Mouse (Mus musculus) forebrain, embryonic 15.5 days (tissue): Measurements from ENCODE around the gene Rab3gap1. TPM values are rescaled to one million over a fixed set of nuclear protein-coding genes. Genes with fewer than 3 reads are reported as not detected.

ENCODE experiments used
- ATAC-seq: fragments of 200-750 bp; cut with Nextera tagmentation; replicated peaks from 2 replicates; pipeline ENCODE4 v1.8.0; 2017; ENCODE audit warnings: mild to moderate bottlenecking, moderate TSS enrichment, moderate library complexity
- H3K27ac ChIP-seq: fragments of 300-500 bp; sonication (generic); replicated peaks from 2 replicates; pipeline ENCODE4 v1.5.1; 2015; ENCODE audit warnings: mild to moderate bottlenecking, inconsistent platforms
- H3K27me3 ChIP-seq: fragments of 300-500 bp; sonication (generic); 2 replicates; pipeline ENCODE4 v1.6.1; 2015; ENCODE audit warnings: inconsistent platforms
- H3K36me3 ChIP-seq: fragments of 300-500 bp; sonication (generic); 2 replicates; pipeline ENCODE4 v1.6.1; 2015; ENCODE audit warnings: mild to moderate bottlenecking, inconsistent platforms
- H3K4me1 ChIP-seq: fragments of 300-500 bp; sonication (generic); 2 replicates; pipeline ENCODE4 v1.6.1; 2015; ENCODE audit warnings: inconsistent platforms
- H3K4me2 ChIP-seq: fragments of 300-500 bp; sonication (generic); replicated peaks from 2 replicates; pipeline ENCODE4 v1.6.1; 2015; ENCODE audit warnings: mild to moderate bottlenecking, inconsistent platforms
- H3K4me3 ChIP-seq: fragments of 300-500 bp; sonication (generic); 2 replicates; pipeline ENCODE4 v1.5.1; 2015; ENCODE audit warnings: mild to moderate bottlenecking, inconsistent platforms
- H3K9ac ChIP-seq: fragments of 300-500 bp; sonication (generic); replicated peaks from 2 replicates; pipeline ENCODE4 v1.6.1; 2015; ENCODE audit warnings: mild to moderate bottlenecking, inconsistent platforms
- H3K9me3 ChIP-seq: fragments of 300-500 bp; sonication (generic); 2 replicates; pipeline ENCODE4 v1.6.1; 2016; ENCODE audit warnings: inconsistent platforms
- WGBS: fragments of 180-500 bp; shearing (Covaris S2); methylation state at CpG from one replicate; pipeline ENCODE4 v1.1.7; 2015; ENCODE audit warnings: mixed read lengths; 5-methylcytosine and 5-hydroxymethylcytosine counted together
- polyA plus RNA-seq: library from polyadenylated mRNA; unstranded; fragments of >200 nt; fragmentation: Nextera tagmentation; extraction: Ambion mirVana; gene quantifications from 2 replicates; pipeline ENCODE4 v1.2.1, GENCODE M21; 2015

Rab3gap1 gene
- 17.3 and 19.2 TPM in 2 replicates for polyA plus RNA-seq

- H3K9ac ChIP-seq, result peak within 1 kb of the TSS; percentile 66
- peak within 1 kb of the TSS; percentile 64 for H3K4me3 ChIP-seq
- ATAC-seq, result peak; percentile 99
- WGBS, result 12% methylated on average over 47 of the region's 47 CpGs
- H3K27me3 ChIP-seq, result no peaks in the 10 kb centered on the region
- peak within 1 kb of the TSS; percentile 79 for H3K27ac ChIP-seq
- H3K4me1 ChIP-seq, result peaks cover 7% of the 10 kb centered on the region; the same call in 1 of the 2 replicates
- peak within 1 kb of the TSS; percentile 60 for H3K4me2 ChIP-seq
- H3K36me3 ChIP-seq, result peaks cover 11% of the 10 kb centered on the region; the same call in 1 of the 2 replicates
- H3K9me3 ChIP-seq, result no peaks in the 10 kb centered on the region
Observed at GRCm38 (mm10) chr1:127868300-127869261, at the start of gene Rab3gap1. Gene Rab3gap1, plus strand, starts transcription at chr1:127868773.

GRCm38 (mm10) chr1:127827325-127827724 is 41.2 kb upstream of the Rab3gap1 start:
- Histone ChIP-seq H3K36me3 (no peaks in the 10 kb centered on the region), H3K9me3 (no peaks in the 10 kb centered on the region), H3K4me3 (no peak overlapping the region), H3K9ac (no peak overlapping the region), H3K27ac (no peak overlapping the region), H3K4me2 (no peak overlapping the region), H3K27me3 (no peaks in the 10 kb centered on the region), H3K4me1 (no peaks in the 10 kb centered on the region)
- WGBS, result 34% methylated on average over 2 of the region's 2 CpGs
- ATAC-seq, result no peak

GRCm38 (mm10) chr1:127830215-127830921 is 38.2 kb upstream of the Rab3gap1 start:
- no peak overlapping the region for H3K9ac ChIP-seq
- no peaks in the 10 kb centered on the region for H3K9me3 ChIP-seq
- no peak for ATAC-seq
- H3K4me2 ChIP-seq, result no peak overlapping the region
- no peak overlapping the region for H3K27ac ChIP-seq
- H3K4me3 ChIP-seq, result no peak overlapping the region
- no peaks in the 10 kb centered on the region for H3K4me1 ChIP-seq
- H3K27me3 ChIP-seq, result no peaks in the 10 kb centered on the region
- no peaks in the 10 kb centered on the region for H3K36me3 ChIP-seq
- 93% methylated on average over 13 of the region's 13 CpGs for WGBS

DNA sequence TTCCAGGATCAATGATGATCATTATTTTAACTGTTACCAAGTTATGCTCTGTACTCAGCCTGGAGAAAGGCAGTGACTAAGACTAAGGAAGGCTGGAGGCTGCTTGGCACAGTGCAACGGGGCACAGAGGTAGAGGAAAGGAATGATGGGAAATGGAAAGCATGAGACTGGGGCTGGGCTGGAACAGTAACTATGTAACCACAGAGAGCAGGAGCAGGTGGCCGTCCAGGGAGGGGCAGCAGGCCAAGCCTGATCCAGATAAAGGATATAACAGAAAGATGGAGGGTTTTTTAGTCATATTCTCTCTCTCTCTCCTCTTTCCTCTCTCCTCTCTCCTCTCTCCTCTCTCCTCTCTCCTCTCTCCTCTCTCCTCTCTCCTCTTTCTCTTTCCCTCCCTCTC is 34.9 kb upstream of the Rab3gap1 start:
- Histone ChIP-seq H3K4me1 (no peaks in the 10 kb centered on the region), H3K9ac (no peak overlapping the region), H3K9me3 (no peaks in the 10 kb centered on the region), H3K27me3 (no peaks in the 10 kb centered on the region), H3K4me3 (no peak overlapping the region), H3K4me2 (no peak overlapping the region), H3K27ac (no peak overlapping the region), H3K36me3 (no peaks in the 10 kb centered on the region)
- ATAC-seq, result no peak
- WGBS, result 44% methylated on average over 2 of the region's 2 CpGs

DNA sequence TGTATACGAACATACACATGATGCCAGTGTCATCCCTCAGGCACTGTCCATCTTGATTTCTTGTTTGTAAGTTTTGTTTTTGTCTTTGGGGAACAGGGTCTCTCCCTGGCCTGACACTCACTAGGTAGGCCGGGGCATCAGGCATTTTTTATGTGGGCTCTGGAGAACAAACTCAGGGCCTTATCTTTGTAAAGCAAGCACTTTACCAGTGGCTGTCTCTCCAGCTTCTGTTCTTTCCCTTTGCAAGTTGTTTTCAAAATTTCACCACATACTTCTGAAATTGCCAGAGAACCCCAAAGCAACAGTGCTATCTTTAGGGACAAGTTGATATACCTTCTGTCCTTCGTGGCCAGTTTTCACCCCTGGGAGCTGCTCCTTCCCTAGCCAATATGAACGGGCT is 34.4 kb upstream of the Rab3gap1 start:
- ATAC-seq, result no peak
- H3K4me1 ChIP-seq, result no peaks in the 10 kb centered on the region
- no peak overlapping the region for H3K9ac ChIP-seq
- WGBS, result 74% methylated on average over 4 of the region's 4 CpGs
- H3K27me3 ChIP-seq, result no peaks in the 10 kb centered on the region
- no peaks in the 10 kb centered on the region for H3K36me3 ChIP-seq
- no peaks in the 10 kb centered on the region for H3K9me3 ChIP-seq
- no peak overlapping the region for H3K4me2 ChIP-seq
- no peak overlapping the region for H3K27ac ChIP-seq
- no peak overlapping the region for H3K4me3 ChIP-seq

GRCm38 (mm10) chr1:127836619-127837018 is 32.0 kb upstream of the Rab3gap1 start:
- Histone ChIP-seq H3K36me3 (no peaks in the 10 kb centered on the region), H3K4me3 (no peak overlapping the region), H3K9me3 (no peaks in the 10 kb centered on the region), H3K27me3 (no peaks in the 10 kb centered on the region), H3K9ac (no peak overlapping the region), H3K4me2 (no peak overlapping the region), H3K27ac (no peak overlapping the region), H3K4me1 (no peaks in the 10 kb centered on the region)
- ATAC-seq, result no peak
- WGBS, result 67% methylated on average over 4 of the region's 4 CpGs

DNA sequence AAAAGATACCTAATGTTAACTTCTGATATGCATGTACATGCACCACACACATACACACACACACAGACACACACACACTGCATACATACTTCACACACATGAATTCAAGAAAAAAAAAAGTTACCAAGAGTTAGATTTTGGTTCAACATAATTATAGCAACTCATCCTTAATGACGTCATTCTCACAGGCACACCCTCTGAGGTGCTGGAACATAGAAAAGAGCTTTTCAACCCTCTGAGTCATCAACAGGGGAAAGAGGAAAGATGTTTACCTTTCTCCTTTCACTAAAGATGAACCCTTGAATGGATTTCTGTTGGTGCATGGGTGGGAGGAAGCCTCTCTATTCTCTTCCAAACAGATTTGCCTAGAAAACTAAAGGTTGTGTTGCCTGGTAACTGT is 30.0 kb upstream of the Rab3gap1 start:
- WGBS, result 78% methylated on average over 1 of the region's 1 CpGs
- Histone ChIP-seq H3K4me1 (no peaks in the 10 kb centered on the region), H3K9ac (no peak overlapping the region)

GRCm38 (mm10) chr1:127845472-127845871 is 23.1 kb upstream of the Rab3gap1 start:
- Histone ChIP-seq H3K4me3 (no peak overlapping the region), H3K9me3 (no peaks in the 10 kb centered on the region), H3K9ac (no peak overlapping the region), H3K4me2 (no peak overlapping the region), H3K36me3 (no peaks in the 10 kb centered on the region), H3K27me3 (no peaks in the 10 kb centered on the region), H3K4me1 (no peaks in the 10 kb centered on the region), H3K27ac (no peak overlapping the region)
- 90% methylated on average over 5 of the region's 5 CpGs for WGBS
- ATAC-seq, result no peak

More for the DNA sequence above, 30.0 kb upstream of the Rab3gap1 start:
- Histone ChIP-seq H3K27me3 (no peaks in the 10 kb centered on the region), H3K4me3 (no peak overlapping the region), H3K36me3 (no peaks in the 10 kb centered on the region), H3K4me2 (no peak overlapping the region), H3K27ac (no peak overlapping the region), H3K9me3 (no peaks in the 10 kb centered on the region)
- no peak for ATAC-seq

DNA sequence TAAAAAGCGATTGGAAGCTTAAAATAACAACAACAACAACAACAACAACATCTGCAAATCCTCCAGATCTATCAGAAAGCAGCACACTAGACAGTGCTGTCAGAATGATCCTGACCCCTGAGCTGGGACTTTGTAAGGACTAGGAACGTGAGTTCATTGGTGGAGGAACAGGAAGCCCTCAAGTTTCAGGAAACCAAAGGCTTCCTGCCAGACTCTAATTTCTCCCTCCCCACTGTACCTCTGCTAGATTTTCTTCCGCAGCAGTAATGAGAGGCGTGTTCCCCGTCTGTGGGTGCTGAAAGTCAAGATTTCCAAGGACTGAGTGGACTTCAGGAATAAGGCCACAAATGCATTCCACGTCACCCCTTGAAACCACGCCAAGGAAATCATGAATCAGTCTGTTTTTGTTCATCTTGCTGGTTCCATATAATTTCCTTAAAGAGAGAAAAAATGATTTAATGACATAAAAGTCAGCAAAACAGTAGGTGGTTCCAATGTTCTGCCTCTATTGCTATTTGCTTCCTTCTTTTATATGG is 18.4 kb upstream of the Rab3gap1 start:
- Histone ChIP-seq H3K27me3 (no peaks in the 10 kb centered on the region), H3K4me1 (no peaks in the 10 kb centered on the region), H3K9ac (no peak overlapping the region), H3K4me3 (no peak overlapping the region), H3K9me3 (peaks cover 3% of the 10 kb centered on the region), H3K27ac (no peak overlapping the region), H3K4me2 (no peak overlapping the region), H3K36me3 (no peaks in the 10 kb centered on the region)
- no peak for ATAC-seq
- WGBS, result 87% methylated on average over 7 of the region's 7 CpGs

DNA sequence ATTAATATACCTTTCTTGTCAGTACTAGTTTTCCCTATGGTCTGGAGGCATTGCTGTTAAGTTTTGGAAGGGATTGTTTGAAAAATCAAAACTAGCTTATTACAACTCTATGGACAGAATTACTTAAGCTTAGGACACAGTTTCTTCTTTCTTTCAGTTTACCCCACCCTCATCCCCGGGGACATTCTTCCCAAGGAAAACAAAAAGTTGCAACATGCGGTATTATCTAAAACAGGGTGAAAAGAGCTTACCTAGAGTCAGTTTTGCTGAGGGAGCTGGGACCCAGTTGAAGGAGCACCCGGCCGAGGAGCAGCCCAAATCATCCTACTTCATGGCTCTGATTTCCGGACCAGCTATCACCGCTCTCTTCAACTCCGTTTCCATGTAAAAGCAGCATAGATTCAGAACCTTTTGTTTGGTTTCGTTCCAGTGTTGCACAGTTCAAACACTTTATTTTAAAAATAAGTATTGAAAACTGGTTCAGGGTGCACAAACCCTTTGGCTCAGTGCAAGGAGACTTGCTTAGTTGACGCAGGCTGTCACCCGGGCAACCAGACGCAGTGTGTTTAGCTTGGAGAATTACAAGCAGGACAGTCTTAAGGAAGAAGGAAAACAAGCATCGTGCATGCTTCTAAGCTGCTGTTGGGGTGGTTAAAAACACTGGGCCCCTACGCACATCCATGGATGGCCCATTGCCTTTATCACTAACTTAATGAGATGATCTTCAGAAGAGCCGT is 13.9 kb upstream of the Rab3gap1 start, which contains the start of gene Map3k19:
Gene Map3k19 (minus strand): TSS at position 546 of the 737 bp plus-strand sequence.
- Histone ChIP-seq H3K4me3 (no peak within 1 kb of the TSS), H3K36me3 (no peaks in the 10 kb centered on the region), H3K27me3 (no peaks in the 10 kb centered on the region), H3K9ac (no peak within 1 kb of the TSS), H3K4me2 (no peak within 1 kb of the TSS), H3K9me3 (peaks cover 3% of the 10 kb centered on the region), H3K27ac (no peak within 1 kb of the TSS), H3K4me1 (no peaks in the 10 kb centered on the region)
- WGBS, result 66% methylated on average over 14 of the region's 14 CpGs
- ATAC-seq, result no peak

DNA sequence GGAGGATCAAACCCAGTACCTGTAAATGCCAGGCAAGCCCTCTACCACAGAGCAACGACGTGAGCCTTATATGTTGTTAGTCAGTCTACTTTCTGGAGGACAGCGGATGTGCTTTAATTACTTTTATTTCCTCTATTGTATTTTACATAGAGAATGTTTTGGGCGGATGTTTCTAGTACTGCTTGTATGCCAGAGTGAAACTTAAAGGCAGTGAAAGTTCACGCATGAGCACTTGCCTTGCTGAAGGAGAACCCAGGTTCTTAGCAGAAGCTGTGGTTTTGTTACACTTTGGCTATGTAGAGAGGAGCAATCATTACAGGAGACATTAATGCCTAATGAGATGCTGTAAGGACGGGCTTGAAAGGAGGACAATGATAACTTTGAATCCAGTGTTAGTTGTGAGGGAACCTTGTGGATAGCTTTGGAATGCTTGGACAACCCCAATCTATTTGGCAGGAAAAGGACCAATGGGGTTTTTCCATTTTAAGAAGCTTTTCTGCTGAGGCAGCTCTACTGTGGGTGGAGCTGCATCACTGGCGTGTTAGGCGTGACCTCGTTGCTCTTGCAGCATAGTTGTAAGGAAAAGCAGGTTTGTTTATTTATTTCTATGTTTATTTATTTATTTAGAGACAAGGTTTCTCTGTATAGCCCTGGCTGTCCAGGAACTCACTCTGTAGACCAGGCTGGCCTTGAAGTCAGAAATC is 9.5 kb upstream of the Rab3gap1 start:
- no peak overlapping the region for H3K4me3 ChIP-seq
- H3K36me3 ChIP-seq, result no peaks in the 10 kb centered on the region
- ATAC-seq, result no peak
- no peak overlapping the region for H3K4me2 ChIP-seq
- no peaks in the 10 kb centered on the region for H3K4me1 ChIP-seq
- H3K9me3 ChIP-seq, result no peaks in the 10 kb centered on the region
- 77% methylated on average over 9 of the region's 9 CpGs for WGBS
- no peak overlapping the region for H3K27ac ChIP-seq
- no peaks in the 10 kb centered on the region for H3K27me3 ChIP-seq
- H3K9ac ChIP-seq, result no peak overlapping the region
